Comparison of ENCODE assay signal across 9 mouse cellular contexts in genomic region chr2:92987108-92987618, GRCm38 (mm10). TPM values are rescaled to one million over a fixed set of nuclear protein-coding genes. Genes with fewer than 3 reads are reported as not detected.
DNase-seq lines count a peak whose midpoint lies in the region; ATAC-seq and TF ChIP-seq lines count a peak whose summit lies in the region.
"Had no signal": no experiment of that assay in that cellular context is flagged by ENCODE, and none has a peak within 500 bp of the region (broad histone marks: within the 10 kb centered on the region; RNA-seq: fewer than 3 reads in every experiment).

No protein-coding gene starts in this region.

- WGBS in heart, embryonic 10.5 days, result 79% methylated on average over 7 of the region's 7 CpGs
- WGBS in limb, embryonic 12.5 days, result 74% methylated on average over 7 of the region's 7 CpGs
- 85% methylated on average over 7 of the region's 7 CpGs for WGBS in small intestine, adult 2 months

- H3K36me3 ChIP-seq in heart, embryonic 10.5 days, result peaks cover 51% of the 10 kb centered on the region
- peaks cover 67% of the 10 kb centered on the region for H3K36me3 ChIP-seq in limb, embryonic 12.5 days
- H3K36me3 ChIP-seq in small intestine, adult 2 months (ENCODE audit: control insufficient read depth, insufficient read depth, low read length), result no peaks in the 10 kb centered on the region

- no peak overlapping the region for H3K9ac ChIP-seq in limb, embryonic 12.5 days (replicated peaks)

- H3K27ac ChIP-seq in layer of hippocampus, adult 2 months, result peak overlapping the region; percentile 39; the same call in 1 of the 2 replicates
- H3K27ac ChIP-seq in heart, embryonic 10.5 days, result peak overlapping the region; percentile 83; the same call in 1 of the 2 replicates
- peak overlapping the region; percentile 88; the same call in 1 of the 2 replicates for H3K27ac ChIP-seq in limb, embryonic 12.5 days
- peak overlapping the region; percentile 34; the same call in 1 of the 2 replicates for H3K27ac ChIP-seq in small intestine, adult 2 months (ENCODE audit: insufficient read depth, low read depth, low read length)

- peaks cover 57% of the 10 kb centered on the region for H3K4me1 ChIP-seq in heart, embryonic 10.5 days
- H3K4me1 ChIP-seq in limb, embryonic 12.5 days (replicated peaks), result peaks cover 24% of the 10 kb centered on the region
- H3K4me1 ChIP-seq in small intestine, adult 2 months (ENCODE audit: control insufficient read depth, insufficient read depth, insufficient read length, low read length), result peaks cover 13% of the 10 kb centered on the region

- TF ChIP-seq POLR2A in small intestine, adult 2 months (IDR thresholded peaks at IDR 0.05; ENCODE audit: low read depth, low read length), result no peak

- no peaks in the 10 kb centered on the region for H3K9me3 ChIP-seq in heart, embryonic 10.5 days
- no peaks in the 10 kb centered on the region for H3K9me3 ChIP-seq in limb, embryonic 12.5 days

- H3K27me3 ChIP-seq in heart, embryonic 10.5 days (ENCODE audit: insufficient read depth, poor library complexity, severe bottlenecking), result peaks cover 4% of the 10 kb centered on the region; the same call in 1 of the 2 replicates
- no peaks in the 10 kb centered on the region for H3K27me3 ChIP-seq in limb, embryonic 12.5 days
- H3K27me3 ChIP-seq in small intestine, adult 2 months (ENCODE audit: control insufficient read depth, insufficient read depth, low read length), result no peaks in the 10 kb centered on the region
- H3K27me3 ChIP-seq: Patski had no signal

- DNase-seq in layer of hippocampus, adult 2 months (ENCODE audit: low spot score in 2 of 2), result no peak
- DNase-seq in layer of hippocampus, adult 18-20 months (ENCODE audit: low spot score in 2 of 2), result no peak
- DNase-seq in heart, embryonic 10.5 days (ENCODE audit: low spot score), result no peak
- DNase-seq in gastrocnemius, adult 18-20 months (ENCODE audit: low spot score), result no peak
- DNase-seq: right cerebral cortex, postnatal 25 days had no signal

- no peak overlapping the region for H3K4me2 ChIP-seq in limb, embryonic 12.5 days

- peak; percentile 50 for TF ChIP-seq CTCF in layer of hippocampus, adult 2 months (conservative IDR thresholded peaks at IDR 0.05)
- TF ChIP-seq CTCF in small intestine, adult 2 months (IDR thresholded peaks at IDR 0.05; ENCODE audit: extremely low read depth, insufficient read length, insufficient replicate concordance, low read depth, low read length), result no peak; the same call in 1 of the 2 replicates

- ATAC-seq in limb, embryonic 12.5 days (ENCODE audit: insufficient number of reproducible peaks, insufficient read depth, low FRiP score, low TSS enrichment, low read depth), result no peak
- ATAC-seq in frontal cortex, adult (ENCODE audit: low TSS enrichment), result no peak
- ATAC-seq: Patski had no signal

- no peak overlapping the region for H3K4me3 ChIP-seq in layer of hippocampus, adult 2 months
- H3K4me3 ChIP-seq in heart, embryonic 10.5 days, result no peak overlapping the region
- H3K4me3 ChIP-seq in limb, embryonic 12.5 days (replicated peaks), result no peak overlapping the region
- no peak overlapping the region for H3K4me3 ChIP-seq in small intestine, adult 2 months (ENCODE audit: low read depth, low read length)

RNA-seq across cellular contexts. Expression of gene Prdm11, which starts 58.8 kb away (rescaled TPM):
- 10 to 100 TPM; 30.7 to 30.9 TPM for total RNA-seq in layer of hippocampus, adult 2 months (2021)
- total RNA-seq in layer of hippocampus, adult 18-20 months (2021), result 10 to 100 TPM; 22.2 to 26.0 TPM
- polyA plus RNA-seq in heart, embryonic 10.5 days (2016; fragmentation: Nextera tagmentation; extraction: Ambion mirVana), result 4.5 and 4.6 TPM in 2 replicates
- 6.1 and 7.2 TPM in 2 replicates for polyA plus RNA-seq in limb, embryonic 12.5 days (2016; fragmentation: Nextera tagmentation; extraction: Ambion mirVana)
- 1.7 and 2.6 TPM in 2 replicates for polyA plus RNA-seq in small intestine, adult 2 months (2012; rRNA removed)
- under 1 TPM; 0.39 to 0.90 TPM for total RNA-seq in gastrocnemius, adult 18-20 months (2021)

Comparison
In these comparisons a context has a peak if more than half of its experiments do, and no peak if none do; other contexts are left out.
1. H3K27ac ChIP-seq: peak in every context shown above with its lines; median percentile 88 in limb, embryonic 12.5 days; 83 in heart, embryonic 10.5 days; 39 in layer of hippocampus, adult 2 months; 34 in small intestine, adult 2 months.
2. RNA of gene Prdm11, which starts 58.8 kb away (total RNA-seq): 30.7 to 30.9 TPM in layer of hippocampus, adult 2 months and 22.2 to 26.0 TPM in layer of hippocampus, adult 18-20 months; 0.39 to 0.90 TPM in gastrocnemius, adult 18-20 months; every median in the first group is over 10 times any median in the second.